Mouse (Mus musculus): Measurements from ENCODE around the gene Acsf2.

- TF ChIP-seq GATA1 (IDR thresholded peaks at IDR 0.05; ENCODE audit: borderline replicate concordance, low read length) (no peak), FLI1 (IDR thresholded peaks at IDR 0.05; ENCODE audit: low read length) (no peak)
Measured at GRCm38 (mm10) chr11:94644461-94645219, 43.0 kb upstream of the Acsf2 start.

Data from megakaryocyte, embryonic 14.5 days (primary cell).